Mouse (Mus musculus) kidney, postnatal 36 days (tissue): ENCODE data around the gene Zfp428.

Experiments used
- DNase-seq, 2 experiments: peaks; one replicate each; pipeline ENCODE4 v3.0.0; 2021 to 2022; ENCODE audit warnings: mixed read lengths in 2 of 2

Gene Zfp428

DNA sequence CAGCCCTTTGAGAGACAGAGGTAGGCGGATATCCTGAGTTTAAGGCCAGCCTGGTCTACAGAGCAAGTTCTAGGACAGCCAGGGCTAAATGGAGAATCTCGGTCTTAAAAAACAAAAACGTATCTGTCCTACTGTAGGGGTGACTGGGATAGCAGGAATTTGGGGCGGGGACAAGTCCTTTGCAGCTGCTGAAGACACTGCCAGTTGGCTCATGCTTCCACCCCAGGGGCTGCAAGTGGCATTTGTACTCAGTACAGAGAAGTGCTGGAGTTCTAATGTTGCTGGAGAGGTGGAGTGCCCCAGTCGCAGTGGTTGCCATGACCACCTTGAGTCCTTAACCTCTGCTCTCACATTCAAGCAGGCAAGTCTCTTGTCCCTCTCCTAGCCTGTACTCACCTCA lies 16.0 kb downstream of the Zfp428 start:
- no peak for DNase-seq

DNA sequence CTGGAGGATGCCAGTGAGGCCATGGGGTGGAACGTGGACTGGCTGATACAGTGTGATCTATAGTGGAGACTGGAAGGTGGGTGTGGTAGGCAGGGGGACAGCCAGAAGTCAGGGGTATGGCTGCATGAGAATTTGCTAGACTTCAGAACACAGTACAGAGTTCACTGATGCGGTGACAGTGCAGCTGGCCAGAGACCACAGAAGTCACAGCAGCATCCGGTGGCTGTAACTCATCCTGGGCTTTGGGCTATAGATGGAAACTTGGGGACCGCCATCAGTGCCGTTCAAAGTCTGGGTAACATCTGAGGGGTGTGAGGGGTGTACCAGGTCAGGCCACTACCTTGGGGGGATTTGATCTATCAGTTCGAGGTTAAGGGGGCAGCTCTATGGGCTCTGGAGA lies 16.9 kb downstream of the Zfp428 start:
- no peak for DNase-seq

DNA sequence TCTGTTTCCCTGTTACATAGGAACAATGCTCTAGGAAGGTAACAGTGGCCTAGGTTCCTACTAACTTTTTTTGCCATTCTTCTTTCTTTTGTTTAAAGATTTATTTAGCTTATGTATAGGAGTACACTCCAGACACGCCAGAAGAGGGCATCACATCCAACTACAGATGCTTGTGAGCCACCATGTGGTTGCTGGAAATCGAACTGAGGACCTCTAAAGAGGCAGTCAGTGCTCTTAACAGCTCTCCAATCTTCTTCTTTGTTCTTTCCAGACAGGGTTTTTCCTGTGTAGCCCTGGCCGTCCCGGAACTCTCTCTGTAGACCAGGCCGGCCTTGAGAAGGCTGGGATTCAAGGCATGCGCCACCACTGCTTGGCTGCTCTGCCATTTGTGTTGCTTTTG lies 18.2 kb downstream of the Zfp428 start:
- DNase-seq, result no peak

DNA sequence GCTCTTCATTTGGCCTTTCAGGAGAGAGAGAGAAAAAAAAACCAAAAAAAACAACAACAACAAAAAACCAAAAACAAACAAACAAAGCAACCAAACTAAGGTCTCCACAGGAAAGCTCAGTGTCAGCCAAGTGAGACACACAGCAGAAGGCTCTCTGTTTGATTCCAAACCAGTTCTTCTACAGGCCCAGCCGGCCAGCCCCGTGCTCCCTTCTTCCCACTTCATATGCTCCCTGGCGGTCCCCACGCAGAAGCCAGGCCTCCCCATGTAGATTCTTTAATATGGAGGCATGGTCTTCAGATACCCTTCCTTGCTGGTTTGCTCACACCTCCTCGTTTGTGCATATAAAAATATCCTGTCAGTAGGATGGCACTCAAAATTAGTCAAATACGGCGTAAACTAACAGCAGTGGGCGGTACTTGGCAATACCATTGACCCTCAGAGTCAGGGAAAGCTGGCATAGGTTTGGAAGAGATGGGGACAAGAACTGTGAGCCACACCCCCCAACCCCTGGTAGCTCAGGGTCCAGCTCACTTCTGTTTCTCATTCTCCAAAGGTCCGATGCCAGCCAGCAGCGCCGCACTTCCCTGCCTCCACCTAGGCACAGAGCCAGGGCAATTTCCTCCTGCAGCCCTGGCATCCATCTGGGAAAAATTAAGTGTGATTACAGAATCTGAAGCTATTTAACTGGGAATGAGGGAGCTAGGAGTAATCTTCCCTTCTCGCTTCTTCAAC lies 19.0 kb downstream of the Zfp428 start:
- peak in 1 of 2 experiments; percentile 33 for DNase-seq

DNA sequence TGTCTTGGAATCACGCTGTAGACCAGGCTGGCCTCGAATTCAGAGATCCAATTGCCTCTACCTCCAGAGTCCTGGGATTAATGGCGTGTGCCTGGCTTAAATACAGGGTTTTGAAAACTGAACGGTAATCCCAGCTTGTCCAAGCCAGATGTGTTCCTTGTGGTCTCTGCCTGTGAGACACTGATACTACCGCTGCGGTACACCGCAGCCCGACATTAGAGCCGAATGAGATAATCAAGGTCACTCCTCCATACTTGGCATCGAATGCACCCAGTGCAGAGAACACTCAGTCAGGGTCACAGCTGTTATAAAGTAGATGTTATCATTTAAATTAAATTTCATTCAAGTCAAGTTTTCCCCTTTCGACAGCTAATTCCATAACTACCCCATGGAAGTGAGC lies 22.1 kb downstream of the Zfp428 start:
- no peak for DNase-seq

DNA sequence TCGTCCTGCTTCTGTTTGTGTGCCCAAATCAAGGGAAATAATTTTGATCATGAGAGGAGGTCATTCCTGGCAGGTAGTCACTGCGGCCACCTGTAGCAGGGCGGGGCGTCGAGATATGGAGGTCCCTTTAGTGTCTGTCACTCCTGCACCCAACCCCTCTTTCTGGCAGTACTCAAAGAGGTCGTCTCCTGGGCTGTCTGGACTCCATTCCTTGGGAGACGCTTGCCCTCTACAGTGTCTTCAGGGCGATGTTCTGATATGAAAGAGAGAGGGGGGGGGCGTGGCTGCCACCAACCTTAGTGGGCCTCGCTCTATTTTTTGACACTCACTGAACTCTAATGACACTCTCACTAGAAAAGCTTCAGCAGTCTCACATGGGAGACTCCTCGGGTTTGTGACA lies 22.8 kb downstream of the Zfp428 start:
- DNase-seq, result no peak

DNA sequence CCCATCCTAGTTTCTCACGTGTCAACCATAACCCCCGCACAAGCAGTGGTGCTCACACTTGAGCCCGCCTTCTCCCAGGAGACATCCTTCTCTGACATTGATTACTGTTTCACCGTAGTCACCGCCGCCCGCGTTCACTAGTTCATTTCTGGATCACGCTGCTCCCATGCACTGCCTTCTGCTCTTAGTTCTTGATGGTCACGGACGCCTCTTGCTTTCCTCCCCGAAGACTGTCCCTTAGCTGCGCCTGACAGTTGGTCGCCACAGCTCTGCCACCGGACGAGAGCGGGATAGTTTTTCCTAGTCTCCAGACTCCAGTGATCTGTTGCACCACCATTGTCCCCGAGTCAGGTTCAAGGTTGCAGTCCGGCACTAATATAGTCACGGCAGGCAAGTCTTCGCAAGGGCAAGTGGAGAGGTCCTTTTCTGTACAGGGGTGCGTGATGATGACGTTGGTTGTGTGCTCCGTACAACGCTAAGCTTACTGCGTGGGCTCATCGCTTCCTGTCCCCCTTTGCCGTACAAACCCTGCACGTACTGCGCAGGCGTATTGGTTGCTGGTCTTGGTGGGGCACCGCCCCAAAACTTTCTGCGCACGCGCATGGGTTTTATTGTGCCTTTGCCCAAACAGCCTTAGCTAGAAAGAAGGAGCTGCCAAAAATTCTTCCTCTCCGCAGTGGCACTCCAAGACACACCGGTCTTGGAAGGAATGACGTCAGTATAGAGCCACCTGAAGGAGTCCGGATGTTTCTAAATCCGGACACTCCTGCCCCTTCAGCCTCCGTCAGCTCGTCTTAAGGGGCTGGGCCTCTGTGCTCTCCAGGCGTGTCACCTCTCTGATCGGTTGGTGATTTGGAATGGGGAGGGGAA lies 23.5 kb downstream of the Zfp428 start, which contains the start of gene Irgq:
TSS of gene Irgq (plus strand) at position 628 of the 870 bp plus-strand sequence.
- DNase-seq, result peak; percentile 99

DNA sequence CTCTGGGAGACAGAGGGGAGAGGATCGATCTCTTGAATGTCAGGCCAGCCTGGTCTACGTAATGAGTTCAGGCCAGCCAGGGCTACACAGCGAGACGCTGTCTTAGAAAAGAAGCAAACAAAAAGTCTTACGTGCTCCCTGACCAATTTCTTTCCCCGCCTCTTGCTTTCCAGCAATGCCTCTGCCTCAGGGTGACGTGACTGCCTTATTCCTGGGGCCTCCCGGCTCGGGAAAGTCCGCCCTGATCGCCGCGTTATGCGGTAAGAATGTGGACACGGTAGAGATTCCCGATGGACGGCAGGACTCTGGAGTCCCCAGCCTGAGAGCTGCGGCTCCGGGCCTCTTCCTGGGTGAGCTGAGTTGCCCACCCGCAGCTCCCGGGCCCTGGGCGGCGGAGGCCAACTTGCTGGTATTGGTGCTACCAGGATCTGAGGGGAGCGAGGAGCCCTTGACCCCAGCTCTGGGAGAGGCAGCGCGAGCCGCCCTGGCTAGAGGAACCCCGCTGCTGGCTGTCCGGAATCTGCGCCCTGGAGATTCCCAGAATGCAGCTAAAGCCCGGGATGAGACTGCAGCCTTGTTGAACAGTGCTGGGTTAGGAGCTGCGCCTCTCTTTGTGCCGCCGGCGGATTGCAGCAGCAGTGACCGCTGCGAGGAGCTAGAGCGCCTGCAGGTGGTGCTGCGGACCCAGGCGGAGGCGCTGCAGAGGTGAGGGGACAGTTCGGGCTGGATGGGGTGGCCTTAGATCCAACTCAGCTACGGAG lies 24.6 kb downstream of the Zfp428 start:
- DNase-seq, result peak; percentile 68 to 86

DNA sequence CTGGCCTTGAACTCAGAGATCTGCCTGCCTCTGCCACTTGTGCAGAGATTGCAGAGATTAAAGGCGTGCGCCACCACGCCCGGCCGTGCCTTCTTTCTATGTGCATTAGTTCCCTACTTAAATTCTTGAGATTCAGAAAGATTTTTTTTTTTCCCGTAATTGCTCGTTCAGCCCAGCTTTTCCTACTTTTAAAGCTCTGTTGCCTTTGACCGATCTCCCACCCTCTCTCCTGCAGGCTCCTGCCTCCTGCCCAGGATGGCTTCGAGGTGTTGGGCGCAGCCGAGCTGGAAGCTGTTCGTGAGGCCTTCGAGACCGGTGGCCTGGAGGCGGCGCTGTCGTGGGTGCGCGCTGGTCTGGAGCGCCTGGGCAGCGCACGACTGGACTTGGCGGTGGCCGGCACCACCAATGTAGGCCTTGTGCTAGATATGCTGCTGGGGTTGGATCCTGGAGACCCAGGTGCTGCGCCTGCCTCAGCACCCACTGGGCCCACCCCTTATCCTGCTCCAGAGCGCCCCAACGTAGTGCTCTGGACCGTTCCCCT lies 26.3 kb downstream of the Zfp428 start:
- DNase-seq, result no peak

DNA sequence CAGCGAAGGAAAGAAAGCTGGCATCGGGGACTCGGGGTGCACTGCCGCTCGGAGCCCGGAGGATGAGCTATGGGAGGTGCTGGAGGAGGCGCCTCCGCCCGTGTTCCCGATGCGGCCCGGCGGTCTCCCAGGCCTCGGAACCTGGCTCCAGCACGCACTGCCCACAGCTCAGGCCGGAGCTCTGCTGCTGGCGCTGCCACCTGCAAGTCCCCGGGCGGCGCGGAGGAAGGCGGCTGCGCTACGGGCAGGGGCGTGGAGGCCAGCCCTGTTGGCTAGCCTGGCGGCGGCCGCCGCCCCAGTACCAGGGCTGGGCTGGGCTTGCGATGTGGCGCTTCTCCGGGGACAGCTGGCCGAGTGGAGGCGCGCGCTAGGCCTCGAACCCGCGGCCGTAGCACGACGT lies 27.0 kb downstream of the Zfp428 start:
- DNase-seq, result no peak

DNA sequence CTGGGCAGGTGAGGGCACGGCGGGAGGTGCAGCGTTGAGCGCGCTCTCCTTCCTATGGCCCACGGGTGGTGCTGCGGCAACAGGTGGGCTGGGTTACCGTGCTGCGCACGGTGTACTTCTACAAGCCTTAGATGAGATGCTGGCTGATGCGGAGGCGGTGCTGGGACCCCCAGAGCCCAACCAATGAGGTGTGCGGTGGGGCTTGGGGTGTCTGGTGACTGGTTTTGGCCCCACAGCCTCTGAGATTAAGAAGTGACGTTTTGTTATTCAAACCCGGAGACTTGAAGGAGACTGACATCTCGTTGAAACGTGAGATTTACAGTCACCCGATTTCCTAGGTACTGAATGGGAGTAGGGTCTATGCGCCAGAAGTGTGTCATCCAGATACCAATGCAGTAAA lies 27.5 kb downstream of the Zfp428 start:
- DNase-seq, result no peak

DNA sequence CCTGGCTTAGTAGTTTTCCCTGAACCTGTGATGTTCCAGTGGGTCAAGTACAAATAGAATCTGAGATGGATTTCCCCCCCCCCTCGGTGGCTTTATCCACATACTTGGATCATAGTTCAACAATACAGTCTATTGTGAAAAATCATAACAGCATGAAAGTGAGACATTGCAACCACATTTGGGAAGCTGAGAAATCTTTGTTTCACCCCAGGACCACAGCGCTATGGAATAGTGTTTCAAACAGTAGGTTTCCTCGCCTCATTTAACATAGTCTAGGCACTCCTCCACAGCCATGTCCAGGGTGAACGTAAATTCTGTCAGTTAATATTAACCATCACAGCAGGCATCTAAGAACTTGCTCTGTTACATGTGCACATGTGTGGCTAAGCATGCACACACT lies 30.3 kb downstream of the Zfp428 start:
- DNase-seq, result no peak

DNA sequence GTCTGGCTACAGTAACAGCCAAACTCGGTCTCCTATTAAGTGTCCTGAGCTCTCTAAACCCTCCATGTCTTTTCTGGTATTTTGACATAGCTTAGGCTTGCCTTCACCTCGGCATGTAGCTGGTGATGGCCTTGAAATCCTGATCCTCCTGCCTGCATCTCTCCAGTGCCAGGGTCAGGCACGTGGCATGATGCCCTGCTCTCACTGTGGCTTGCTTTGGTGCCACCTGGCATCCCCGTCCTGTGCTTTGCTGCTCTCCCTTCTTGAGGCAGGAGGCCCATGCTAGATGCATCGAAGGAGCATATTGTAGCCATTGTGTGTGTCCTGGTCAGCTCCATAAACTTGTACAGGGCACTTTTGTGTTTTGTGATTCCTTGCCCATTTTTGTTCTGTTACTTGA lies 30.8 kb downstream of the Zfp428 start:
- no peak for DNase-seq

DNA sequence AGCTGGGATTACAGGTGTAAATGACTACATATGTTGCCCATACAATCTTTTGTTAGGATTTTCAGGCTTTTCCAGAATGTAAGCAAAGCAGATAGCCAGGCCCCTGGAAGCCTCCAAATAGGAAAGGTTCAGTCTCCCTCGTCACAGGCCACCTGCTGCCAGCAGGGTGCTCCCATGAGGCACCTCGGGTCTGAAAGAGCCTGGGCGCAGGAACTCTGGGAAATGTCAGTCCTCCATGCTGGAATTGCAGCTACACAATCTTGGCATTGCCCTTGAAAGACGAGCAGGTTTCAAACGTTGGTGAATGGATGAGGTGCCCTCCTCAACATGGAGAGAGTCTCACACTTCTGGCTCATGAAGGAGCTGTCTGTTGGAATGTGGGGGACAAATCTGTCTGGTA lies 31.3 kb downstream of the Zfp428 start:
- DNase-seq, result peak; percentile 44 to 77

DNA sequence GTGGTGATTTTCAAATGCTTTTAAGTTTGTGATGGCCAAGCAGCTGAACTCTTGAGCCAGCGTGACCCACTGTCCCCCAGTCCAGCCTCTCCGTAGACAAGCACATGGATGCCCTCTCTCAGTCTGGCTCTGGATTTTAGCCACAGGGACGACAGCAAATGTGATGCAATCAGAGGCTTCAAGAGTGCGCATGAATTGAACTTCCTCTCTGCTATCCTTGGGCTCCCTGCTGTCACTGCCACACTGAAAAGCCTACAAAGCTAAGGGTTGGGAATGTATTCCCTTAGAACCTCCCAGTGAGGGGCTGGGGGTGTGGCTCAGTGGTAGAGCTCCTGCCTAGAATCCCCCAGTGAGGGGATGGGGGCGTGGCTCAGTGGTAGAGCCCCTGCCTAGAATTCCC lies 31.9 kb downstream of the Zfp428 start:
- no peak for DNase-seq

DNA sequence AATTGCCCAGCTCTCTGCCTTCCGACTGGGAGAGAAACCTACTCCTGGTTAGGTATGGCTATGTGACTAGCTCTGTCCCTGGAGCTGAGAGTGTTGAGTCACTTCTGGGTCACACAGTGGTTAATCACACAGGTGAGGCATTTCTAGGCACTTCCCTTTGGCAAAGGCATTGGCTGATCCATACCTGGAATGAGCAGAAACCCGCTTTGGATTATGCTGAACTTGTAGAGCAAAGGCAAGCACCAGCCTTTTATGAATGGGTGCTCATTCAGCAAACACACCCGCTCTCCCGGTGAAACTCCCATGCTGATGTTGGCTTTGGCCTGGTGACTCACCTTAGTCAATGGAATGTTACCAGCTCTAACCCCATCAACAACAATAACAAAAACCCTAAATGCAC lies 32.9 kb downstream of the Zfp428 start:
- no peak for DNase-seq

DNA sequence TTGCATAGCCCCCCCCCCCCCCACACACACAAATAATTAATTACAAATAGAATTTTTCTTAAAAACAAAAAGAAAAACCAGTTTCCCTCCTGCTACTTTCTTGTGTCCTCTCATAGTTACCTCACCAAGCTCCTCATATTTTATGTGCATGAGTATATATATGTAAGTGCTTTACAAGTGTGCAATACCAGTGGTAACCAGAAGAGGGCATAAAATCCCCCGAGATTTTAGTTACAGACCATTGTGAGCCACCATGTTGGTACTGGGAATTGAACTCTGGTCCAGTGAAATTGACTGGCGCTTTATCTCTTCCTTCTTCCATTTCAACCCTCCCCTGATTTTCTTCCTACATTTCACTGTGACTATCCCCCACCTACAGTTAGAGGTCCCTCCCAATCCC lies 37.7 kb downstream of the Zfp428 start:
- DNase-seq, result no peak

DNA sequence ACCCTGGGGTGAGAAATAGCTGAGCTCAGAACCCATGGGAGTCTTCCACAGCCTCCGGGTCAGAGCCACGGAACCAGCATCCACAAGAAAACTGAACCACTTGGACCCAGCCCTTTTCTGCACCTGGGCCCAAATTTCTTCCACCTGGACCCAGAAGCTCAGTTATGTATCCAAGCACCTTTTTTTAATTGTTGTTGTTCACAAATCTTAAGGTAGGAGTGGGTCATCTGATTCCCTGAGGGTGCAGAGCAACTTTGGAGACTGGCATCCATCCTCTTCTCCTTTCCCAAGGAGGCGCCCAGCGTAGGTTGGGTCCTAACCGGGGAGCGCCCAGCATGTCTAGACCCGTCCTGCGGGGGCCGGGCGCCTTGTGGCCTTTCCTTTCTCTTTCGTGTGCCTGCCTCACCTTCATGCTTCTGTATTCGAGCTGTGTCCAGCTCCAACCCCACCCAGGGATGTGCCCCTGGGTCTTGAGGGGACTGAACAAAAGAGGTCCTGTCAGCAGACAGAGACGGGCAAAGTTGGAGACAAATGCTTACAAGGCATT lies 39.3 kb downstream of the Zfp428 start, which contains the start of the genes Pinlyp and Xrcc1:
TSS of gene Pinlyp (minus strand) at position 51 of the 547 bp plus-strand sequence.
TSS of gene Xrcc1 (plus strand) at position 222 of the 547 bp plus-strand sequence.
- peak in 1 of 2 experiments; percentile 21 for DNase-seq

DNA sequence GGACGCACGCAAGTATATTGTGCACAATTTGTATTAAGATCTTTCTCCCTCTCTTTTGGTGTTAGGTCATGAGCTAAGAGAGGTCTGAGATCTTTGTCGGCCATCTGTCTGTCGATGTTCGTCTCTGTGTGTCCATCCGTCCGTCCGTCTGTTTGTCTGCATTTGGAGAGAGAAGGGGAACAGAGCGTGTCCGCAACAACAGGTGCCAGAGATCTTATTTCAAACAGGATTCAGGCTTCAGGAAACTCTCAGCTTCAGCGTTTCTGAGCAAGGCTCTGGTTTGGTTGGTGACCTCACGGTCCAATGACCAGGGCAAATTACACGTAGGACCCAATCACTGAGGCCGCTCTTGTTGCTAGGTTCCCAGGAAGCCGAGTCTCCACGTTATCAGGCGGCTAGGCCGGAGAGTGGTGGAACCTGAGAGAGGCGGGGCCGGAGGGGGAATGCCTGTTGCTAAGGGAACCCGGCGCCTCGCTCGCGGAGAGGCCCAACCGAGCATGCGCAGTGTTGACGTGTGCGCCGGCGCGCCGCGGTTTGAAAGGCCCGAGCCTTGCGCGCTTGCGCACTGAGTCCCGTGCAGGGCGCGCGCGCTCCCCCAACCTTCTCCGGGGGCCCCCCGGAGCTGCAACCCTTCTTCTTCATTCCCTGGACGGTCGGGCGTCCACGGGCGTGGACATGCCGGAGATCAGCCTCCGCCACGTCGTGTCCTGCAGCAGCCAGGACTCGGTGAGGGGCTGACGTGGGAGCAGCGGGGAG lies 40.0 kb downstream of the Zfp428 start:
- peak; percentile 99 to 100 for DNase-seq

DNA sequence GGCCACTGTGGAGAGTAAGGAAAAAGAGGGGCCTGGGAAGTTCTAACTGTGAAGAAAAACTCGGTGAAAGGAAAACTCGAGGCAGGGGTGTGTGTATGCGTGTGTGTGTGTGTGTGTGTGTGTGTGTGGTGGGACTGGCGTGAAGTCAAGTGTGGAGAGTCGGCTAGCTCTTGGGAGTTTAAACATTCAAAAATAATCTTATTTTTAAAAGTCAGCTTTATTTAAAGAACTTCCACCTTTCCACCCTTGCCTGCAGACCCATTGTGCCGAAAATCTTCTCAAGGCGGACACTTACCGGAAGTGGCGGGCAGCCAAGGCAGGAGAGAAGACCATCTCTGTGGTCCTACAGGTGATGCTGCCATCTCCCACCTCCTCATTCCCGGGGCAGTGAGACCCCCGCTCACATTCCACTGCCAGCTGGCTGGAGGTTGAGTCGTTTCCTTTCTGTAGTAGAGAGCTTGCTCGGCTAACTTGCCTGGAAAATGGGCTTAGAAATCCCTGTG lies 40.8 kb downstream of the Zfp428 start:
- no peak for DNase-seq

DNA sequence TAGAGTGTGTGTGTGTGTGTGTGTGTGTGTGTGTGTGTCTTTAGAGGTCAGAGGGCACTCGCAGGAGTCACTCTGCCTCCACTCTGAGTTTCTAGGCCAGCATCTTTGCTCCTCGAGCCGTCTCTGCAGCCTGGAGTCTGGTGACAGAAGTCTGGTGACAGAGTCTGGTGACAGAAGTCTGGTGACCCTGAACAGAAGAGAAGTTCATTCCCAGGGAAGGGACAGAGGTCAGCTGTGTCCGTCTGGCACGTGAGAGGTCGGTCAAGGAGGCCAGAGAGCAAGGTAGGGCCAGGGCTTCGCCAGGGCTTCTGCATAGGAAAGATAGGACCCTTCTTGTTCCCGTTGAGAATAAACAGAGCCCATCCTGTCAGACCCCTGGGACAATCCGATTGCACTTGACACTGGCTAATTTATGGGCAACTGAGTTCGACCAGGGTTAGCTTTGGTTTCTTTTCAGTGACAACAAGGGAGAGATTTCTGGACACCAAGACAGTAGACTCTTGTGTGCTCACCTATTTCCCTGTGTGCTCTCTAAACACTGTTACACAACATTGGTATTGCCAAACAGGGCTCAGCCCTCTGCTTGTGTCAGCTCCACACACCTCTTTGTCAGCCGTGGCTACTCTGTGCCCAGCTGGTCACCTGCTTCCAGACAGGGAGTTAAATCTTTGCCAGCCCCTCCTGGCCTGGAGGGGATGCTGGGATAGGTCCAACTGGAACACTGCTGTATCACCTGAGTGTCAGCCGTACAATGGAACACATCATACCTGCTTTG lies 45.4 kb downstream of the Zfp428 start:
- DNase-seq, result peak; percentile 49 to 51
